Mouse (Mus musculus) embryonic facial prominence, embryonic 12.5 days (tissue): ENCODE measurements at regions not wholly inside any gene's neighbourhood (a gene's known extent, or its start where the extent isn't known, plus 50 kb on each side); places are given as distances from the start of the nearest gene placed in this dataset.

ENCODE experiments used
- ATAC-seq: fragments of 200-750 bp; cut with Nextera tagmentation; 2 replicates; pipeline ENCODE4 v1.8.0; 2017; ENCODE audit not compliant: insufficient number of reproducible peaks, insufficient read depth, low FRiP score, low TSS enrichment
- H3K27ac ChIP-seq: fragments of 300-500 bp; sonication (generic); 2 replicates; pipeline ENCODE4 v1.5.1; 2016; ENCODE audit warnings: mild to moderate bottlenecking
- H3K27me3 ChIP-seq: fragments of 300-500 bp; sonication (generic); 2 replicates; pipeline ENCODE4 v1.6.1; 2016; ENCODE audit warnings: mild to moderate bottlenecking, moderate library complexity
- H3K36me3 ChIP-seq: fragments of 300-500 bp; sonication (generic); 2 replicates; pipeline ENCODE4 v1.6.1; 2016; ENCODE audit warnings: mild to moderate bottlenecking
- H3K4me1 ChIP-seq: fragments of 300-500 bp; sonication (generic); 2 replicates; pipeline ENCODE4 v1.6.1; 2016
- H3K4me2 ChIP-seq: fragments of 300-500 bp; sonication (generic); replicated peaks from 2 replicates; pipeline ENCODE4 v1.6.1; 2016; ENCODE audit warnings: mild to moderate bottlenecking, moderate library complexity
- H3K4me3 ChIP-seq: fragments of 300-500 bp; sonication (generic); 2 replicates; pipeline ENCODE4 v1.5.1; 2016; ENCODE audit warnings: mild to moderate bottlenecking
- H3K9ac ChIP-seq: fragments of 300-500 bp; sonication (generic); 2 replicates; pipeline ENCODE4 v1.6.1; 2016; ENCODE audit warnings: mild to moderate bottlenecking, moderate library complexity
- H3K9me3 ChIP-seq: fragments of 300-500 bp; sonication (generic); 2 replicates; pipeline ENCODE4 v1.6.1; 2016; ENCODE audit warnings: mild to moderate bottlenecking, moderate library complexity
- WGBS: fragments of 180-500 bp; shearing (Covaris S2); methylation state at CpG from one replicate; pipeline ENCODE4 v1.1.7; 2016; 5-methylcytosine and 5-hydroxymethylcytosine counted together

DNA sequence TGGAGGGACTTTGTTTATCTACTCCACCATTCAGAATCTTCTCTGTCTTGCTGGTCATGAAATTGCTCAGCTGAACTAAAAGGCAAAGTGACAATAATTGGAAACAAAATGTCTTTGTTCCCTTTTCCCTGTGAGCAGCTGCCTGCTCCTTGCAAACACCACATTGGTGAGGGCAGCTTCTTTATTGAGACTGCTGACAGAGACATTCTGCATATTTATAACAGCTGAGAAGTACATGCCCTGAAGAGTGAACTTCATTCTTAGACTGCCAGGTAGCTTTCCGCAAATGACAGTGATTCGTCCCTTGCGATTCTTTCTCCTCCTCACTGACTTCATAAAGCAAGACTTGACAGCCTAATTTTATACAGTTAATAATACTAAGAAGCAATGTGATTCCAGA, 237.0 kb downstream of the Cps1 start:
- no peaks in the 10 kb centered on the region for H3K9me3 ChIP-seq
- H3K4me2 ChIP-seq, result no peak overlapping the region
- H3K36me3 ChIP-seq, result no peaks in the 10 kb centered on the region
- no peak for ATAC-seq
- H3K9ac ChIP-seq, result no peak overlapping the region
- WGBS, result 74% methylated on average over 3 of the region's 3 CpGs
- no peak overlapping the region for H3K27ac ChIP-seq
- H3K4me1 ChIP-seq, result no peaks in the 10 kb centered on the region
- H3K4me3 ChIP-seq, result no peak overlapping the region
- no peaks in the 10 kb centered on the region for H3K27me3 ChIP-seq

DNA sequence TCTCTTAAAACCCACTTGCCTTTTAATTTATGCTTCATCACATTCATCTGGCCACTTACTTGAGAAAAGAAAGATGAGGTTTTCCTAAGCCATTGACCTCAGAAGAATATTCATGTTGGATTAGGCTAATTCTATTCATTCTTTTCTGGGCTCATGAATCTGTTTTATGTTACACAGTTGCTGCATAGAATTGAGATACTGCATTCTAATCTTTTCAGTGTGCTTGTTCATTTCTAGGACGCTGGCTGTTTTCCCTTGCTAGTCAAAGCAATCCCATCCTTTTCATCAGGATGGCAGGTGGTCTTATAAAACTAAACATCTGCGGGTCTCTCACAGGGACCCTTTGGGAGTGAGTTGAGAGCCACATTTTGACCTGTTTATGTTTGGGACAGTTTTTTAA, 243.2 kb downstream of the Cps1 start:
- no peaks in the 10 kb centered on the region for H3K36me3 ChIP-seq
- H3K4me3 ChIP-seq, result no peak overlapping the region
- H3K27me3 ChIP-seq, result no peaks in the 10 kb centered on the region
- WGBS, result 27% methylated on average over 2 of the region's 2 CpGs
- no peaks in the 10 kb centered on the region for H3K4me1 ChIP-seq
- no peak overlapping the region for H3K4me2 ChIP-seq
- no peak overlapping the region for H3K27ac ChIP-seq
- H3K9ac ChIP-seq, result no peak overlapping the region
- ATAC-seq, result no peak
- no peaks in the 10 kb centered on the region for H3K9me3 ChIP-seq

DNA sequence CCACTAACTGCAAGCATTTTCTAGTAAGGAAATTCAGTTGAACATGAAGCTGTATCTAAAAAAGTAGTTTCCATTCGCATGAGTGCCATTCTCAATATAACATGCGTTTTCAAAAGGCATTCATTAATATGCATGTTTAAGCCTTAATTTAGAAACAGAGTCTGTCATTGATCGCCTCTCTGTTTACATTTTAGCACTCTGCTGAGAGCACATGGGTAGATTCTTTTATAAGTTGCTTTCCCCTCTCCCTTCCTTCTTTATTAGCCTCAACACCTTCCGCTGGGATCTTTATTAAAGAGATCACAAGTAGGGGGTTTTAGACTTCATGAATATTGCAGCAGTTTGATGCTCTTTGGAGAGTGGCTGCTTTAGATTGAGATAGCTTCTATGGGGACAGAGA, 243.7 kb downstream of the Cps1 start:
- H3K4me1 ChIP-seq, result no peaks in the 10 kb centered on the region
- no peak overlapping the region for H3K27ac ChIP-seq
- H3K9ac ChIP-seq, result no peak overlapping the region
- WGBS, result 66% methylated on average over 4 of the region's 4 CpGs
- no peak overlapping the region for H3K4me2 ChIP-seq
- no peaks in the 10 kb centered on the region for H3K9me3 ChIP-seq
- no peaks in the 10 kb centered on the region for H3K27me3 ChIP-seq
- H3K36me3 ChIP-seq, result no peaks in the 10 kb centered on the region
- ATAC-seq, result no peak
- H3K4me3 ChIP-seq, result no peak overlapping the region

DNA sequence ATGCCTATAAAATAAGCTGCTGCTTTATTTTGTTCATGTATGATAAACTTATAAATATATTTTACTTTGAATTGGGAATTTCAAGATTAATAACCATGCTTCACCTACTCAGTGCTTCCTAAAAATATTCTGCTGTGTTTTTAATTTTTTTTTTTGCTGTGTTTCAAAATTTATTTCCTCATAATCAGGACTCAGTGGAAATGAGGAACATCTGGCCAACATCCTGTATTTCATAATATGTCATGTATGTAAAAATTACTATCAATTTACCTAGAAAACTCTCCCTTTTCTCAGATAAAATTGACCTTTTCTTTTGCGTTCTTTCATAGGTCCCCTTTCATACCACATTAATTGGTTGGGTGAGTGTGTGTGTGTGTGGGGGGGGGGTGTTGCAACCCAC, 259.5 kb downstream of the Cps1 start:
- H3K27me3 ChIP-seq, result no peaks in the 10 kb centered on the region
- H3K27ac ChIP-seq, result no peak overlapping the region
- ATAC-seq, result no peak
- 83% methylated on average over 1 of the region's 1 CpGs for WGBS
- H3K36me3 ChIP-seq, result no peaks in the 10 kb centered on the region
- no peak overlapping the region for H3K4me2 ChIP-seq
- no peak overlapping the region for H3K4me3 ChIP-seq
- no peaks in the 10 kb centered on the region for H3K9me3 ChIP-seq
- H3K9ac ChIP-seq, result no peak overlapping the region
- H3K4me1 ChIP-seq, result no peaks in the 10 kb centered on the region

DNA sequence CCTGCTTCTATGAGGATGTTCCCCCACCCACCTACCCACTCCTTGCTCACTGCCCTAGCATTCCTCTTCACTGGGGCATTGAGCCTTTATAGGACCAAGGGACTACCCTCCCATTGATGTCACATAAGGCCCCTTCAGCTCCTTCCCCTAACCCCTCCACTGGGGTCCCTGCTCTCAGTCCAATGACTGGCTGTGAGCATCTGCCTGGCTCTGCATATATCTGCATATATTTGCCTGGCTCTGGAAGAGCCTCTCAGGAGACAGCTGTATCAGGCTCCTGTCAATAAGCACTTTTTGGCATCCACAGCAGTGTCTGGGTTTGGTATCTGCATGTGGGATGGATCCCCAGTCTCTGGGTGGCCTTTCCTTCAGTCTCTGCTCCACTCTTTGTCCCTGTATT, 262.6 kb downstream of the Cps1 start:
- no peak for ATAC-seq

DNA sequence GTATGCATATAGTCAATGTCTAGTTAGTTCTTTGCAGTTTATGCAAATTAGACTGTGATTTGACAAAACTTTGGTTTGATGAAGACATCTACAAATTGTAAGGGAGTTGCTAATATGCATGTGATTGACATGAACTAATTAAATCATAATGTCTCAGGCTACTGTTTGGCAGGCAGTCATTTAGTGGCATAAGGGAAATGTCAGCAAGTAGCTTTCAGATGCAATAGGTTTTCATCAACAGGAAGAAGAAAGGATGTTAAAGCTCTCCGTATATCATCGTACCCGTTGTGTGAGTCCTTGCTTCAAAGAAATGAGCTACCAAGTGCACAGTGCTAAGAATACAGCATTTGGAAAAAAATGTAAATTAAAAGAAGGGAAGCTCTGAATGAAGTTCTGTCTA, 264.1 kb downstream of the Cps1 start:
- Histone ChIP-seq H3K27ac (no peak overlapping the region), H3K4me1 (no peaks in the 10 kb centered on the region), H3K4me2 (no peak overlapping the region), H3K9ac (no peak overlapping the region), H3K4me3 (no peak overlapping the region), H3K9me3 (no peaks in the 10 kb centered on the region), H3K27me3 (no peaks in the 10 kb centered on the region), H3K36me3 (no peaks in the 10 kb centered on the region)
- ATAC-seq, result no peak
- 81% methylated on average over 3 of the region's 3 CpGs for WGBS

More for the DNA sequence above, 262.6 kb downstream of the Cps1 start:
- no peak overlapping the region for H3K27ac ChIP-seq
- H3K4me2 ChIP-seq, result no peak overlapping the region
- H3K27me3 ChIP-seq, result no peaks in the 10 kb centered on the region
- H3K36me3 ChIP-seq, result no peaks in the 10 kb centered on the region
- H3K4me3 ChIP-seq, result no peak overlapping the region
- no peaks in the 10 kb centered on the region for H3K9me3 ChIP-seq
- no peak overlapping the region for H3K9ac ChIP-seq
- H3K4me1 ChIP-seq, result no peaks in the 10 kb centered on the region

DNA sequence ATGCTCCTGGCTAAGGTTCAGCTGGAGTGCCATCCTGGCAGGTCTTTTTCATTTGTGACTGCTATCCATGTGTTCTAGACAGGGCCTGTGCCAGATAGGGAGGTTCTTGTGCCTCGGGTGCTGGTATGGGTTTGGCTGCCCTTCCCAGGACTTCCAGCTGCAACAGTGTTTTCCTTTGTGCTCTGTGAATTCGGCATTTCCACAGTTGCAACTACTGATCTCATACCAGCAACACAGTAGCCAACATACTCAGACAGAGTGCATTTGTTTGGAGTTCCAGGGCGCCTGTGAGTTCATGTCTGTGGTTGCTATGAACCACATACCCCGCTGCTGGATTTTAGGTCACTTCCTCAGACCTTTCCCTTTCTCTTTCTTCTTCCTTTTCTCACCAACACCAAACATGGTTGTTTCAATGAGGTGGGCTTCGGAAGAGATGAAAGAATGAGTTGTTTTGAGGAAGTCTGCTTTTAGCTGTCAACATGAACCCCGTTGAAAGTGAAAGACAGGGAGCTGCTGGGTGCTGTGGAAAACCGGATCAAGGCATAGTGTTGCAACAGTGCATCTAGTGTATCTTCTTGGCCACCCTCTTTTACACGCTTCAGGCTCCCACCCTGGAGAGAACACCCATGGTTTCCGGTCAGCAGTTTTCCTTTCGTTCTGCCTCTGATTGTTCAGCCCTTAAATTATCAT, 275.1 kb downstream of the Cps1 start:
- Histone ChIP-seq H3K27me3 (no peaks in the 10 kb centered on the region), H3K4me3 (no peak overlapping the region), H3K4me2 (no peak overlapping the region), H3K9me3 (no peaks in the 10 kb centered on the region), H3K27ac (no peak overlapping the region), H3K4me1 (no peaks in the 10 kb centered on the region), H3K9ac (no peak overlapping the region), H3K36me3 (no peaks in the 10 kb centered on the region)
- ATAC-seq, result no peak
- WGBS, result 64% methylated on average over 10 of the region's 10 CpGs

DNA sequence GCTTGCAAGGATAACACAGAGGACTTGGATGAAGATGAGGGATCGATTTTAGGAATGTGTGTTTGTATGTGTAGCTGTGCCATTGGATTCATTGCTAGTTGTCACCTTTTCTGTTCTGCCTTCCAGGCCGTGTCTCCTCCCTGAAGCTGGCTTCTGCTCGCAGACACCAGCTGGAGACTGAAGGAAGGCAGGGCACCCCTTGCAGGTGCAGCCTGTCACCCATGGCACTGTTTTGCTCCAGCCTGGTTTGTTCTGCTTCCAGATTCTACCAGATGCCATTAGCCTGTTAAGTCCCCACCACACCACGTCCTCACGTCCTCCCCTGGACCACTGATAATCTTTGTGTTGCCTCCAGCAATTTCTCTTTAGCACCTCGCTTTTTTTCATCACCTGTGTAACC, 286.7 kb downstream of the Cps1 start:
- H3K9ac ChIP-seq, result no peak overlapping the region
- ATAC-seq, result no peak
- WGBS, result 80% methylated on average over 6 of the region's 6 CpGs

DNA sequence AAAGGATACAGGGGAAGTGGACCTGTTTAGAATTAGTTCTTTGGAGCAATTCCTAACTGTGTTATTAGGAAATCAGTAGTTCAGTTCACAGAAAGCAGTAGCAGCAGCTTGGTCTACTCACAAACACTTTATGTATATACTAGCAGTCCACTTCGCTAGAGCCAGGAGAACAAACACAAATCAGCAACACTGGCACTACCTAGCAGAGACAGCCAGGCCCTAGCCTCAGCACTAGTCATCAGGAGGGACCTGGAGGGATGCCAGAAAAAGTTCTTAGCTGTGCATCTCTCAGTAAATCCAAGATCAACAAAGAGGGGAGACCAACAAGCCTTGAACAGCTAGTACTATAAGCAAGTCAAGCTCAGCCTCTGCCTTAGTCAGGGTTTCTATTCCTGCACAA, 294.4 kb downstream of the Cps1 start:
- Histone ChIP-seq H3K36me3 (no peaks in the 10 kb centered on the region), H3K4me1 (no peaks in the 10 kb centered on the region), H3K27ac (no peak overlapping the region), H3K4me2 (no peak overlapping the region), H3K27me3 (no peaks in the 10 kb centered on the region), H3K9ac (no peak overlapping the region), H3K9me3 (no peaks in the 10 kb centered on the region), H3K4me3 (no peak overlapping the region)
- WGBS, result 88% methylated on average over 1 of the region's 1 CpGs
- no peak for ATAC-seq

More for the DNA sequence above, 286.7 kb downstream of the Cps1 start:
- Histone ChIP-seq H3K27ac (no peak overlapping the region), H3K4me1 (no peaks in the 10 kb centered on the region), H3K9me3 (no peaks in the 10 kb centered on the region), H3K36me3 (no peaks in the 10 kb centered on the region), H3K4me2 (no peak overlapping the region), H3K27me3 (no peaks in the 10 kb centered on the region), H3K4me3 (no peak overlapping the region)

DNA sequence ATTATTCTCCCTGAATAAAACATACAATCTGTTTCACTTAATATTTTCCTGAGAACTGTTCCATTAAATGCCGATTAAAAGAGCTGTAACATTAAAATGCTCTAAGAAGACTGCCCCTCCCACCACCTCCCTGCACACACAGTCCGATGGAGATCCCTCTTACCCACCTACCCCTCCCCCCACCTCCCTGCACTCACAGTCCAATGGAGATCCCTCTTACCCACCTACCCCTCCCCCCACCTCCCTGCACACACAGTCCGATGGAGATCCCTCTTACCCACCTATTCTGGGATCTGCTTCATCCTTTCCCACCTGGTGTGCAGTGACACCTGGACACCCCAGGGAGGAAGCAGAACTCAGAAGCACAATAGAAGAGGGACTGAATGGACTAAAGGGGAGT, 305.6 kb downstream of the Cps1 start:
- H3K9me3 ChIP-seq, result no peaks in the 10 kb centered on the region
- H3K27ac ChIP-seq, result no peak overlapping the region
- H3K36me3 ChIP-seq, result no peaks in the 10 kb centered on the region
- ATAC-seq, result no peak
- no peak overlapping the region for H3K4me3 ChIP-seq
- H3K27me3 ChIP-seq, result no peaks in the 10 kb centered on the region
- WGBS, result 46% methylated on average over 3 of the region's 3 CpGs
- H3K4me2 ChIP-seq, result no peak overlapping the region
- H3K4me1 ChIP-seq, result no peaks in the 10 kb centered on the region
- no peak overlapping the region for H3K9ac ChIP-seq

DNA sequence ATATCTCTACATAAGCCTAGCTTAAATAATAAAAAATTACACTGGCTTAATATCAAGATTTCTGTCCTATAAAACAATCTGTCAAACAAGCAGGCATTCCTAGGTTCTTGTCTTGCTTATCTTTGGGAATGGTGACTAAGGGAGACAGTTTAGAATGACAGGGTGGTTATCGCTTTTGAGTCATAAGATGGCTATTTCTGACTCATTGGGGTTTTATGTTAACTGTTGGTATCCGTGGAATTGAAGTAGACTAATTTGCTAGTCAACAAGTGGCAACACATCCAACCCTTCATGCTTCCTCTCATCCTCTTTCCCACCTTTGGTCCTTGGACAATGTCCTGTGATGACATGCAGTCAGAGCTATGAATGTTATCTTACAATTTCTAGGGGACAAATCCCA, 328.0 kb downstream of the Cps1 start:
- Histone ChIP-seq H3K9me3 (no peaks in the 10 kb centered on the region), H3K4me1 (no peaks in the 10 kb centered on the region), H3K27me3 (no peaks in the 10 kb centered on the region), H3K27ac (no peak overlapping the region), H3K36me3 (no peaks in the 10 kb centered on the region), H3K9ac (no peak overlapping the region), H3K4me2 (no peak overlapping the region), H3K4me3 (no peak overlapping the region)
- no peak for ATAC-seq
- 86% methylated on average over 2 of the region's 2 CpGs for WGBS

DNA sequence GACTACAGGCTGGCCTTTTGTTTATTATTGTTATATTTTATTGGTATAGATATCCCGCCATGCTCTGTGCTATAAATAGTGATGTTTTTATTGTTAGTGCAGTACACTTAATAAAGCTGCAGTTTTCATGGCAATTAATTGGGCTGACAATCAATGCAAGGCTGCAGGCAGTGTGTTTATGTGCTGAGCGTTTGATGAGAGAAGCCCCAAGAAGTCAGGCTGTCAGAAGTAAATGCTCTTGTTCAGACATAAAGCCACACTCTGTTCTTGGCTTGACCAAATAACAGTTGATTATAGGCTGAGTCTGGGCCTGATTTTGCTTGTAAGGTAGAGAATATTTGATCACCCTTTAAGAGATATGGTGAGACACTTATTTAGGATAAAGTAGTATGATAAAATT, 341.4 kb downstream of the Cps1 start:
- 41% methylated on average over 2 of the region's 2 CpGs for WGBS
- Histone ChIP-seq H3K4me1 (no peaks in the 10 kb centered on the region), H3K36me3 (no peaks in the 10 kb centered on the region), H3K4me3 (no peak overlapping the region), H3K4me2 (no peak overlapping the region), H3K9ac (no peak overlapping the region), H3K27ac (no peak overlapping the region), H3K9me3 (no peaks in the 10 kb centered on the region), H3K27me3 (no peaks in the 10 kb centered on the region)
- no peak for ATAC-seq

DNA sequence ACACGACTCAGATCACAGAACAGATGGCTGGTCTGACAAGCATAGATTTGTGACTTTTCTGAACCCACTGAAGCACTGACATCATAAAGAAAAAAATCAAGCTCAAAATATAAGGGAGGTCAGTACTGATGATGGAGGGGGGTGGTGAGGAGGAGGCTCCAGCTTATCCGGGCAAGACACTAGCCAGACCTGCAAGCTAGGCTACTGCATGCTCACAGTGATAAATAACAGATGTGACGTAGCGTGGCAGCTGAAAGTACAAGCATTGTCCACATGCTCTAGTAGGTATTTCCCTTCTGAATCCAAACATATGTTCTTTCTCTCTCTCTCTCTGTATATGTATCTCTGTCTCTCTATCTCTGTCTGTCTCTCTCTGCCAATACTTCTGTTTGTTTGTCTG, 342.7 kb downstream of the Cps1 start:
- H3K9me3 ChIP-seq, result no peaks in the 10 kb centered on the region
- H3K27ac ChIP-seq, result no peak overlapping the region
- H3K36me3 ChIP-seq, result no peaks in the 10 kb centered on the region
- no peak overlapping the region for H3K4me3 ChIP-seq
- H3K9ac ChIP-seq, result no peak overlapping the region
- no peaks in the 10 kb centered on the region for H3K27me3 ChIP-seq
- no peaks in the 10 kb centered on the region for H3K4me1 ChIP-seq
- WGBS, result 28% methylated on average over 4 of the region's 4 CpGs
- ATAC-seq, result no peak
- H3K4me2 ChIP-seq, result no peak overlapping the region
